Mouse (Mus musculus) stomach, embryonic 16.5 days (tissue): ENCODE data around the gene Nup153. TPM values are rescaled to one million over a fixed set of nuclear protein-coding genes. Genes with fewer than 3 reads are reported as not detected.

Experiments
- ATAC-seq: fragments of 200-750 bp; cut with Nextera tagmentation; 2 replicates; pipeline ENCODE4 v1.8.0; 2017; ENCODE audit warnings: moderate number of reproducible peaks, moderate TSS enrichment; ENCODE audit not compliant: insufficient read depth, low FRiP score
- H3K27ac ChIP-seq: fragments of 300-500 bp; sonication (generic); 2 replicates; pipeline ENCODE4 v1.5.1; 2014; ENCODE audit warnings: low read length
- H3K27me3 ChIP-seq: fragments of 300-500 bp; sonication (generic); 2 replicates; pipeline ENCODE4 v1.6.1; 2014; ENCODE audit warnings: low read length, control low read depth, mixed read lengths; ENCODE audit not compliant: control insufficient read depth, insufficient read depth
- H3K36me3 ChIP-seq: fragments of 300-500 bp; sonication (generic); 2 replicates; pipeline ENCODE4 v1.6.1; 2014; ENCODE audit warnings: low read length; ENCODE audit not compliant: control insufficient read depth, insufficient read depth
- H3K4me1 ChIP-seq: fragments of 300-500 bp; sonication (generic); 2 replicates; pipeline ENCODE4 v1.6.1; 2014; ENCODE audit warnings: low read length, control low read depth, mixed read lengths; ENCODE audit not compliant: control insufficient read depth, insufficient read depth
- H3K4me2 ChIP-seq: fragments of 300-500 bp; sonication (generic); 2 replicates; pipeline ENCODE4 v1.6.1; 2014; ENCODE audit warnings: low read depth, low read length, mixed read lengths
- H3K4me3 ChIP-seq: fragments of 300-500 bp; sonication (generic); replicated peaks from 2 replicates; pipeline ENCODE4 v1.5.1; 2014; ENCODE audit warnings: mild to moderate bottlenecking, low read length
- H3K9ac ChIP-seq: fragments of 300-500 bp; sonication (generic); 2 replicates; pipeline ENCODE4 v1.6.1; 2014; ENCODE audit warnings: low read length
- H3K9me3 ChIP-seq: fragments of 300-500 bp; sonication (generic); replicated peaks from 2 replicates; pipeline ENCODE4 v1.6.1; 2016; ENCODE audit warnings: low read length, control low read depth; ENCODE audit not compliant: control insufficient read depth
- WGBS: fragments of 180-500 bp; shearing (Covaris S2); extraction: QIAGEN DNeasy Blood & Tissue Kit; methylation state at CpG from one replicate; pipeline ENCODE4 v1.1.7; 2014; 5-methylcytosine and 5-hydroxymethylcytosine counted together
- polyA plus RNA-seq: library from polyadenylated mRNA; unstranded; fragments of >200 nt; fragmentation: Nextera tagmentation; extraction: Ambion mirVana; gene quantifications from 2 replicates; pipeline ENCODE4 v1.2.1, GENCODE M21; 2015

The Nup153 gene
- polyA plus RNA-seq, 1 experiment from 2014 or later = 18.5 TPM

DNA sequence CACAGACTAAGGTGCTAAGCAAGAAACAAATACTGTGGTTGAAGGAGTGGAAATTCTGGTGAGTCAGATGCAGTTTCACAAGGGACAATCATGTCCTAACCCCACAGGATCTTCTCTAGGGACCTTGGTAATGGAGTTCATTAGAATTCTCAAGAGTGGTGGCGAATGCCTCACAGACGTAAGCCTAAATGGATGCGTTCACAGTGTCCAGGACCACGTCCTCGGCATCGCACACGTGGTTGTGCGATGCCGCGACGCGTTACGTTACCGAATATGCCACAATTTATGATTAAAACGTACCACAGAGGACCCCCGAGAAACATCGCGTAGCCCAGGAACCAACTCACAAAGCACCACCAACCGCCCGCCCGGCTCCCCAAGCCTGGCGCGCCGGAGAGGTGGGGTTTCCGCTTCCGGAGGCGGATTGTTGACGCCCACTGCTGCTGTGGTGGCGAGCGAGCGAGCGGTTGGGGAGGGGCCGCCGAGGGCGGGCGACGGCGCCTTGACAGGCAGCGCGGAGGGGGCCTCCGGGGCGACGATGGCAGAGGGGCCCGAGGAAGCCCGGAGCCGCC, 58.6 kb downstream of the Nup153 start, which contains the start of gene Fam8a1:
TSS of gene Fam8a1 (plus strand) at position 475 of the 572 bp plus-strand sequence.
- H3K4me3 ChIP-seq = peak within 1 kb of the TSS; percentile 86
- ATAC-seq = peak; percentile 97
- 0 out of 2 replicates have a peak, but pooled peaks cover 3% of the 10 kb centered on the region for H3K36me3 ChIP-seq
- H3K27me3 ChIP-seq = no peaks in the 10 kb centered on the region
- H3K27ac ChIP-seq = peak within 1 kb of the TSS; percentile 66
- peaks cover 5% of the 10 kb centered on the region; the same call in 1 of the 2 replicates for H3K4me1 ChIP-seq
- H3K9ac ChIP-seq = peak within 1 kb of the TSS; percentile 94
- H3K9me3 ChIP-seq = no peaks in the 10 kb centered on the region
- peak within 1 kb of the TSS; percentile 83 for H3K4me2 ChIP-seq
- under 1% methylated on average over 46 of the region's 46 CpGs for WGBS

GRCm38 (mm10) chr13:46663461-46663964, 64.2 kb downstream of the Nup153 start:
- Histone ChIP-seq H3K9me3 (no peaks in the 10 kb centered on the region), H3K4me2 (no peak overlapping the region), H3K27me3 (no peaks in the 10 kb centered on the region), H3K9ac (no peak overlapping the region), H3K4me1 (no peaks in the 10 kb centered on the region), H3K36me3 (no peaks in the 10 kb centered on the region), H3K4me3 (no peak overlapping the region), H3K27ac (no peak overlapping the region)
- WGBS = 37% methylated on average over 4 of the region's 4 CpGs
- no peak for ATAC-seq

GRCm38 (mm10) chr13:46659211-46659610, 68.5 kb downstream of the Nup153 start:
- H3K36me3 ChIP-seq = no peaks in the 10 kb centered on the region
- no peak for ATAC-seq
- H3K4me2 ChIP-seq = no peak overlapping the region
- H3K27me3 ChIP-seq = no peaks in the 10 kb centered on the region
- no peak overlapping the region for H3K4me3 ChIP-seq
- H3K9me3 ChIP-seq = no peaks in the 10 kb centered on the region
- no peaks in the 10 kb centered on the region for H3K4me1 ChIP-seq
- 88% methylated on average over 5 of the region's 5 CpGs for WGBS
- H3K27ac ChIP-seq = no peak overlapping the region
- H3K9ac ChIP-seq = no peak overlapping the region

DNA sequence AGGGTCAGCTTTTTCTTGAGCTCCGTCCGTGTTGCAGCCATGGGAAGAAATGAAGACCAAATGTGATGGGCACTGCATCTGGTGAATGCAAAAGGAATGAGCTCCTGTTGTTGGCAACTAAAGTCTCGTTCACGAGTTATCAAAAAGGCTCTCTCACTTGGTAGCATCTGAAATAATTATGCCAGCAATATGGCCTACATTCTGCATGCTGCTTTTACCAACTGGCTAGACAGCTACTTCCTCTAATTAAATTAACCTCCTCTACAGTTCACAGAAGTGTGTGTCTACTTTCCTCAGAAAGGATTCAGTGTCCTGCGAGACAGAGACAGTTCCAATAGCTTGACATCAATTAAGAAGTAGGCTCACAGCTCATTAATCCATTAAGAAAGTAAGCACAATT, 73.2 kb downstream of the Nup153 start:
- 87% methylated on average over 5 of the region's 5 CpGs for WGBS

GRCm38 (mm10) chr13:46653671-46654070, 74.1 kb downstream of the Nup153 start:
- Histone ChIP-seq H3K4me1 (peaks cover 2% of the 10 kb centered on the region; the same call in 1 of the 2 replicates), H3K9me3 (no peaks in the 10 kb centered on the region), H3K9ac (no peak overlapping the region), H3K4me3 (no peak overlapping the region), H3K27me3 (no peaks in the 10 kb centered on the region), H3K36me3 (no peaks in the 10 kb centered on the region), H3K4me2 (no peak overlapping the region), H3K27ac (no peak overlapping the region)
- no peak for ATAC-seq
- WGBS = 73% methylated on average over 4 of the region's 4 CpGs

More for the DNA sequence above, 73.2 kb downstream of the Nup153 start:
- H3K27ac ChIP-seq = no peak overlapping the region
- H3K4me3 ChIP-seq = no peak overlapping the region
- no peak overlapping the region for H3K4me2 ChIP-seq
- no peaks in the 10 kb centered on the region for H3K36me3 ChIP-seq
- peaks cover 2% of the 10 kb centered on the region; the same call in 1 of the 2 replicates for H3K4me1 ChIP-seq
- no peak overlapping the region for H3K9ac ChIP-seq
- ATAC-seq = no peak
- no peaks in the 10 kb centered on the region for H3K27me3 ChIP-seq
- no peaks in the 10 kb centered on the region for H3K9me3 ChIP-seq

- no peak for ATAC-seq
- Histone ChIP-seq H3K9ac (no peak overlapping the region), H3K4me3 (no peak overlapping the region), H3K27me3 (no peaks in the 10 kb centered on the region), H3K4me2 (no peak overlapping the region), H3K4me1 (peaks cover 2% of the 10 kb centered on the region; the same call in 1 of the 2 replicates), H3K27ac (no peak overlapping the region), H3K36me3 (no peaks in the 10 kb centered on the region), H3K9me3 (no peaks in the 10 kb centered on the region)
- 64% methylated on average over 7 of the region's 7 CpGs for WGBS
Observed at GRCm38 (mm10) chr13:46652671-46653070, 75.1 kb downstream of the Nup153 start.

DNA sequence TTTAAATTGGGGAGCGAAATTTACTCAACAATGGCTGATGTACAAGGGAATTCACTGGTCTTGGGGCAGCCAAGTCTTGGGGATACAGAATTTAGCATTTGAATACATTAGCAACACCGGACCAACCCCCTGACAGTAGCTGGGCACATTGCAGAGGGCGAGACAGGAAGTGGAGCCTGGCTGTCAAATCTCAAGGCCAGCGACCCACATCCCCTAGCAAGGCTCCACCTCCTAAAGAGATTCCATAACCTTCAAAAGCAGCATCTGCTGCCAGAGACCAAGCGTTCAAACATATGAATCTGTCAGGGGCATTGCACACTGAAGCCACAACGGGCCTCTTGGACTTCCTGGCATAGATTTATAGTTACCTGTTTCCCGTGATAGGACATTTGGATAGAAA, 75.9 kb downstream of the Nup153 start:
- no peak overlapping the region for H3K4me2 ChIP-seq
- ATAC-seq = no peak

GRCm38 (mm10) chr13:46645476-46645875, 82.3 kb downstream of the Nup153 start:
- H3K27me3 ChIP-seq = no peaks in the 10 kb centered on the region
- H3K4me1 ChIP-seq = no peaks in the 10 kb centered on the region
- WGBS = 78% methylated on average over 6 of the region's 6 CpGs

More for the DNA sequence above, 75.9 kb downstream of the Nup153 start:
- H3K9me3 ChIP-seq = no peaks in the 10 kb centered on the region
- no peak overlapping the region for H3K4me3 ChIP-seq
- H3K36me3 ChIP-seq = no peaks in the 10 kb centered on the region
- peaks cover 2% of the 10 kb centered on the region; the same call in 1 of the 2 replicates for H3K4me1 ChIP-seq
- whole genome bisulfite sequencing = 84% methylated on average over 7 of the region's 7 CpGs
- H3K27ac ChIP-seq = no peak overlapping the region
- no peaks in the 10 kb centered on the region for H3K27me3 ChIP-seq
- no peak overlapping the region for H3K9ac ChIP-seq

GRCm38 (mm10) chr13:46644175-46644574, 83.6 kb downstream of the Nup153 start:
- H3K4me3 ChIP-seq = no peak overlapping the region
- no peak for ATAC-seq
- H3K4me1 ChIP-seq = no peaks in the 10 kb centered on the region
- H3K9ac ChIP-seq = no peak overlapping the region
- H3K27ac ChIP-seq = no peak overlapping the region
- H3K9me3 ChIP-seq = peaks cover 7% of the 10 kb centered on the region
- H3K27me3 ChIP-seq = no peaks in the 10 kb centered on the region
- H3K4me2 ChIP-seq = no peak overlapping the region
- H3K36me3 ChIP-seq = peaks cover 3% of the 10 kb centered on the region; the same call in 1 of the 2 replicates
- 76% methylated on average over 6 of the region's 6 CpGs for WGBS

More at GRCm38 (mm10) chr13:46645476-46645875, 82.3 kb downstream of the Nup153 start:
- Histone ChIP-seq H3K27ac (no peak overlapping the region), H3K4me2 (no peak overlapping the region), H3K9me3 (peaks cover 7% of the 10 kb centered on the region), H3K9ac (no peak overlapping the region), H3K36me3 (peaks cover 3% of the 10 kb centered on the region; the same call in 1 of the 2 replicates), H3K4me3 (no peak overlapping the region)
- ATAC-seq = no peak
